Mouse (Mus musculus) bone marrow, adult 2 months (tissue): ENCODE data around the gene C530025M09Rik. TPM values are rescaled to one million over a fixed set of nuclear protein-coding genes. Genes with fewer than 3 reads are reported as not detected.

ENCODE experiments used
- H3K27ac ChIP-seq: fragments of 200-500 bp; 2 replicates; pipeline ENCODE4 v1.5.1; 2012; ENCODE audit warnings: low read depth, mild to moderate bottlenecking, control low read depth, inconsistent platforms, low read length; ENCODE audit not compliant: control insufficient read depth, poor library complexity, insufficient read depth
- H3K4me1 ChIP-seq: fragments of 200-500 bp; 2 replicates; pipeline ENCODE4 v1.6.1; 2011; ENCODE audit warnings: low read length; ENCODE audit not compliant: control insufficient read depth, insufficient read depth
- H3K4me3 ChIP-seq: fragments of 200-500 bp; replicated peaks from 2 replicates; pipeline ENCODE3; 2011; ENCODE audit warnings: mild to moderate bottlenecking, low read depth, low read length, control low read depth; ENCODE audit not compliant: control insufficient read depth
- CTCF ChIP-seq: fragments of 200-500 bp; IDR thresholded peaks from 2 replicates; pipeline ENCODE4 v1.5.1; 2011; ENCODE audit warnings: low read length, control low read depth; ENCODE audit not compliant: control insufficient read depth, insufficient read depth
- POLR2A ChIP-seq: fragments of 200-500 bp; IDR thresholded peaks from 2 replicates; pipeline ENCODE4 v1.6.1; 2011; ENCODE audit warnings: low read depth, mild to moderate bottlenecking, control low read depth, low read length, borderline replicate concordance; ENCODE audit not compliant: control insufficient read depth
- WGBS: fragments of 180-500 bp; shearing (Covaris S2); methylation state at CpG from one replicate; pipeline ENCODE4 v1.1.7; 2018; 5-methylcytosine and 5-hydroxymethylcytosine counted together
- polyA plus RNA-seq: library from polyadenylated mRNA; stranded (reverse); fragments of >200 nt; gene quantifications from 2 replicates; pipeline ENCODE4 v1.2.4, GENCODE M21; 2011; ENCODE audit warnings: low replicate concordance; ENCODE audit not compliant: missing spikeins, insufficient read depth, insufficient read length

Gene C530025M09Rik
- not detected in 2 replicates for polyA plus RNA-seq

- Histone ChIP-seq H3K27ac (no peak within 1 kb of the TSS), H3K4me3 (no peak within 1 kb of the TSS), H3K4me1 (no peaks in the 10 kb centered on the region)
- 4% methylated on average over 82 of the region's 82 CpGs for WGBS
- TF ChIP-seq POLR2A, result no peak
- no peak for TF ChIP-seq CTCF
Measured at GRCm38 (mm10) chr2:149830536-149831458, at the start of gene C530025M09Rik. Gene C530025M09Rik (minus strand): TSS chr2:149831213.

DNA sequence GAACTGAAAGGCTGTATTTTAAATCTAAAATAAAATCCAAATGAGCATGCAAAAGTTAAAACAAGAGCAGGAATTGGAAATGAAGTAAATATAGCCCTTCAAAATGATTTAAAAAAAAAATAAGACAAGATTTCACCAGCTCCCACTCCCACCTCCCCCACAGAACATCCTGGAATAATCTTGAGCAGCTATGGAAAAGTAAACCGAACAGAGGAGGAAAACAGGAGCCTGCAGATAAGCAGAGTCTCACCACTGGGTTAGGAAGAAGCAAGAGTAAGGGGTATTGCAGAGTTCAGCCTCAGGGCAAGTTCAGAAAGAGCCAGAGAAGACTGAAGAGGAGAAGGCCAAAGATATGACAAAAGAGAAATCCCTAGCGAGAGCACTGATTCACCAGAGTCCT, 46.9 kb upstream of the C530025M09Rik start:
- TF ChIP-seq CTCF (no peak), POLR2A (no peak)
- Histone ChIP-seq H3K4me1 (no peaks in the 10 kb centered on the region), H3K27ac (no peak overlapping the region), H3K4me3 (no peak overlapping the region)
- 45% methylated on average over 2 of the region's 2 CpGs for WGBS

- no peak overlapping the region for H3K4me3 ChIP-seq
- TF ChIP-seq POLR2A (no peak), CTCF (no peak)
- no peaks in the 10 kb centered on the region for H3K4me1 ChIP-seq
- no peak overlapping the region for H3K27ac ChIP-seq
- 79% methylated on average over 3 of the region's 3 CpGs for WGBS
Measured at GRCm38 (mm10) chr2:149873346-149873745, 42.3 kb upstream of the C530025M09Rik start.

GRCm38 (mm10) chr2:149872496-149872895, 41.5 kb upstream of the C530025M09Rik start:
- Histone ChIP-seq H3K4me1 (no peaks in the 10 kb centered on the region), H3K27ac (no peak overlapping the region), H3K4me3 (no peak overlapping the region)
- 79% methylated on average over 4 of the region's 4 CpGs for WGBS
- TF ChIP-seq CTCF, result no peak
- no peak for TF ChIP-seq POLR2A

GRCm38 (mm10) chr2:149870496-149870895, 39.5 kb upstream of the C530025M09Rik start:
- 49% methylated on average over 2 of the region's 2 CpGs for WGBS
- H3K4me1 ChIP-seq, result no peaks in the 10 kb centered on the region
- no peak overlapping the region for H3K27ac ChIP-seq
- H3K4me3 ChIP-seq, result no peak overlapping the region
- TF ChIP-seq CTCF (no peak), POLR2A (no peak)

DNA sequence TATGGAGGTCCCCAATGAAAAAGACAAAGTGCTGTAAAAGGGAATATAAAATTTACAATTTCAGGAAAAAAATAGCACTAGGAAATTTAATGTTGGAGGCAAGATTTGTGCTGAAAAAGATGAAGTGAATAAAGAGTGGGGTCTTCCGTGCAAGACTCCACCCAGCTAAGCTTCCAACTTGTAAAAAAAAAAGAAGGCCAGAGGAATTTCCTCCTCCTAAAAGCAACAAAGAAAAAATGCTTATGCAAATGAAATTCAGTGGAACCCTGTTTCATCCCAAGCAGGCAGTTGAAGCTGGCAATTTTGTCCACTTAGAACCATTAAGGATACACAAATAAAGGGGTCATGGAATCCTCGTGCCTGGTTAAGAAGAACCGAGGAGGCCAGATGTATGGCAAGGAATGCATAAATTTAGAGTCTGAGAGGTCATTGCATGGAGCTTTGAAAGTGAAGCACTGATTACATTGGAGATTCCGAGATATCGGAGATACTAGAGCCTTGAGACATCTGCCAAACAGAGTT, 35.0 kb upstream of the C530025M09Rik start:
- TF ChIP-seq CTCF (no peak), POLR2A (no peak)
- WGBS, result 73% methylated on average over 5 of the region's 5 CpGs
- no peaks in the 10 kb centered on the region for H3K4me1 ChIP-seq
- H3K4me3 ChIP-seq, result no peak overlapping the region
- no peak overlapping the region for H3K27ac ChIP-seq

DNA sequence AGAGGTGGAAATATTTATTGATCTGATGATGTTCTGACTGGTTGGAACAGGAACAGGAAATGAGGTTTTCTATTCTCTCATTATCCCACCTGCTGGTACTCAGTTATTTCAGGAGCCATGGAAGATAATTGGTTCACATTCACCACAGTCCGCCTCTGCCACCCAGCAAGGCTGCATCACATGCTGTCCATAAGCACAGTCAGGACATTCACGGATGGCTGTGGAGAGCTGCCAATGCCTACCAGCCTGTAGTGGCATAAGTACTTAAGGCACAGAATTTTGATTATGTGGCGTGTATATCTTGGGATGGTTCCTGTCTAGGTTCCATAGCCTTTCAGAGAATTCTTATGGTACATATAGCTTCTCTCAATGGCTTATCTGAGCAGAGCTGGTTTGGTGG, 30.0 kb upstream of the C530025M09Rik start:
- Histone ChIP-seq H3K27ac (no peak overlapping the region), H3K4me3 (no peak overlapping the region), H3K4me1 (no peaks in the 10 kb centered on the region)
- no peak for TF ChIP-seq POLR2A
- no peak for TF ChIP-seq CTCF
- WGBS, result 83% methylated on average over 3 of the region's 3 CpGs

DNA sequence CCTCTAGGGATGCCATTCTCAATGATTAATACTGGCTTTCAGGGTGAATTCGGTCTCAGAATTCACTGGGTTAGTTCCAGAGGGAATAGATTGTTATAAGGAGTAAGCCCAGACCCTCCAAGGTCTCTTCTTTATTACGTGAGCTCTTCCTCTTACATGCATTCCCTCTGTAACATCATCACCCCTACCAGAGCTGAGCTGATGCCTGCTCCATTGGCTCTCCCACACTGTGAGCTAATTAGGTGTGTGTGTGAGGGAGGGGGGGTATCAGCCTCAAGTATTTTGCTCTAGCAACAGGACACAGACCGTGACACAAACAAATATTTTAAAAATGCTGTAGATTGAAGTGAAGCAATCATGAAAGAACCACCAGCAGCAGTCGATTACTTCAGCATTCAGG, 17.8 kb upstream of the C530025M09Rik start:
- TF ChIP-seq POLR2A, result no peak
- TF ChIP-seq CTCF, result no peak
- no peak overlapping the region for H3K4me3 ChIP-seq
- H3K4me1 ChIP-seq, result no peaks in the 10 kb centered on the region
- WGBS, result 50% methylated on average over 4 of the region's 4 CpGs
- H3K27ac ChIP-seq, result no peak overlapping the region
